Mouse (Mus musculus): ENCODE results near the gene Suds3. TPM values are rescaled to one million over a fixed set of nuclear protein-coding genes. Genes with fewer than 3 reads are reported as not detected.

Gene Suds3
- polyA plus RNA-seq, 1 experiment from 2014 or later = 78.2 TPM

DNA sequence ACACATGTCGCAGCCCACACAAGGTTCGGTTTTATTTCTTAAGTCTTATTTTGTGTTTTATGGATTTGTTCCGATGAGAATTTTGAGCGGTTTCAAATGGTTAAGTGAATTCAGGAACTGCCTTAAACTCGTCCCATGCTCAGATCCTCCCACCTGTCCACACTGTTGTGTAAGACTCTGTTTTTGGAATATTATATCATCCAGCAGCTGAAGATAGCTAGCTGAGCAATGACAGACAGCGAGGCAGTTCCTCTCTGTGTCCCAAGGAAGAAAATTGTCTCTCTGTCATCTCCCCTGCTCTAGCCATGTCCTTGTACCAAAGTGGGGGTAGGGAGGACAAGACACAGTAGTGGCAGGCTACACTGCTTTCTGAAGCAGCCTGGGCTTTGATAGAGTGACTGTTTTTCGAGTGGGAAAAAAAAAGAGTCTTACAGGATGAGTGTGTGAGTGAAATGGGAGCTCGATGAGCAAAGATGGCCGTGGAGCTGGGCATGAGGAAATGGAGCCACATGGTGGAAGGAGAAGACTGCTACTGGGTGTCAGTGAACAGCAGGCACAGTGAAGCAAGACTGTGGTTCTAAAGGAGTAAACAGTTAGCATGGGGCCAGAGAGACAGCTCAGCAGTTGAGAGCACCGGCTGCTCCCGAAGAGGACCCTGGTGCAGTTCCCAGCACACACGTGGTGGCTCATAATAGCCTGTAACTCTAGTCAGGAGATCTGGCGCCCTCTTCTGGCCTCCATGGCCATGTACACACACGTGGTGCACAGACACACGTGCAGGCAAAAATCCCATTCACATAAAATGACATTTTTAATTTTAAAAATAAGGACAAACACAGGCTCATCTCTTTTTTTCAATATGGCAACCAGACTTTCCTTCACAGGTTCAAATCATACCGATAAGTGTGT lies 31.5 kb upstream of the Suds3 start:
- Histone ChIP-seq H3K4me2 (replicated peaks) (no peak overlapping the region), H3K4me1 (no peaks in the 10 kb centered on the region), H3K4me3 (no peak overlapping the region), H3K27me3 (no peaks in the 10 kb centered on the region), H3K9me3 (peaks cover 6% of the 10 kb centered on the region; the same call in 1 of the 2 replicates), H3K9ac (no peak overlapping the region), H3K36me3 (no peaks in the 10 kb centered on the region), H3K27ac (no peak overlapping the region)
- no peak for ATAC-seq (ENCODE audit: low FRiP score, low read depth)
- 90% methylated on average over 16 of the region's 16 CpGs for WGBS

DNA sequence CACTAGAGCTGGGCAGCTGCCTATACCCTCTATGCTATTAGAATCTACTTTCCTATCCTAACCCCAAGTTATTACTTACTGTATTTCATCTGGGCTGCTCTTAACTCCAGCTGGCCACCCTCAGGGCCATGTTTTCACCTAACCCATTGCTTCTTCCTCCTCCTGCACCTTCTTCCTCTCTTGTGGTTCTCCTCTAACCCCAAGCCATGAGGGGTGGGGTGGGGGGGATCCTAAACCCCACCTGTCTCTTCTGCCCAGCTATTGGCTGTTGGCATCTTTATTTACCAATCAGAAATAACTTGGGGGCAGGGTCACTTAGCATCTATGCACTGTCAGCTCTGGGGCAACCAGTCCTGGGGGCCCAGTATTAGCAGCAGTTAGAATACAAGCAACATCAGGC lies 30.3 kb upstream of the Suds3 start:
- no peak overlapping the region for H3K9ac ChIP-seq
- no peak overlapping the region for H3K4me3 ChIP-seq
- H3K4me2 ChIP-seq (replicated peaks) = no peak overlapping the region
- no peaks in the 10 kb centered on the region for H3K4me1 ChIP-seq
- no peak for ATAC-seq (ENCODE audit: low FRiP score, low read depth)
- H3K27ac ChIP-seq = no peak overlapping the region
- H3K9me3 ChIP-seq = peaks cover 6% of the 10 kb centered on the region; the same call in 1 of the 2 replicates
- H3K36me3 ChIP-seq = no peaks in the 10 kb centered on the region
- H3K27me3 ChIP-seq = no peaks in the 10 kb centered on the region

DNA sequence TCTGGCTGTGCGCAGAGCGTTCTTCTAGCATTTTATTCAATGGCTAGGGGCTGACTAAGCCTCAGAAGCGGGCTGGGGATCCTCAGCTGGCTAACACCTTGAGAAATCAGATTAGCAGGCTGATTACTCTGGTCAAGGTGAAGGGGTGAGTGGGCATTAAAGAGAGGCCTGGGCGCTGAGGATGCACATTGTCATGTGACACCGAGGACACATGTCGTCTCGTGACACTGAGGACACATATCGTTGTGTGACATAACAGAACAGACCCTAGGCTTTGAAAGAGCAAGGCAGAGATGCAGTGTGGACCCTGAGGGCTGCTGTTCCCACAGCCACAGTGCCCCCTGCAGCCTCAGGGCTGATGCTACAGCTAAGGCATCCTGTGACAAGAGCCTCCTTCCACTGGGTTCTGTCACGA lies 27.8 kb upstream of the Suds3 start:
- no peaks in the 10 kb centered on the region for H3K36me3 ChIP-seq
- WGBS = 62% methylated on average over 9 of the region's 9 CpGs
- H3K9me3 ChIP-seq = peaks cover 6% of the 10 kb centered on the region; the same call in 1 of the 2 replicates
- no peak overlapping the region for H3K27ac ChIP-seq
- no peak overlapping the region for H3K4me3 ChIP-seq
- ATAC-seq (ENCODE audit: low FRiP score, low read depth) = no peak
- no peak overlapping the region for H3K9ac ChIP-seq
- no peak overlapping the region for H3K4me2 ChIP-seq (replicated peaks)
- H3K4me1 ChIP-seq = no peaks in the 10 kb centered on the region
- no peaks in the 10 kb centered on the region for H3K27me3 ChIP-seq

DNA sequence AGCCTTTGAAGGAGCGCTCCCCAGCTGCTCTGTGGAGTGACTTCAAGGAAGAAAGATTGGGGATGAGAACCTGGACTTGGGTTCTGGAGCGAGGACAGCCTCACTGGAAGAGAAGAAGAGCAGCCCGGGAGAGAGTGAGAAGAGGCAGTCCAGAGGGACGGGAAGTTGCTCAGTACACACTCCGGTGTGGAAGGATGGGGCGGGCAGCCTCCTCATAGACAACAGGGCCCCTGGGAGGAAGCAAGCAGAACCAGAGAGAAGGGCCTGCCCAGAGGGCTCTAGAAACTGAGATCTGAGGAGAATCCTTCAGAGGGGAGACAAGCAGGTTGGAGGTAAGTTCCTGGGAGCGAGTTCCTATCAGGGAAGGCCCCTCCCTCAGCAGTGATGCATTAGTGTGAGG lies 24.5 kb upstream of the Suds3 start:
- Histone ChIP-seq H3K9me3 (no peaks in the 10 kb centered on the region), H3K4me1 (peaks cover 7% of the 10 kb centered on the region), H3K36me3 (no peaks in the 10 kb centered on the region), H3K27ac (no peak overlapping the region), H3K9ac (no peak overlapping the region), H3K4me2 (replicated peaks) (no peak overlapping the region), H3K4me3 (no peak overlapping the region), H3K27me3 (no peaks in the 10 kb centered on the region)
- 72% methylated on average over 7 of the region's 7 CpGs for WGBS
- ATAC-seq (ENCODE audit: low FRiP score, low read depth) = no peak

DNA sequence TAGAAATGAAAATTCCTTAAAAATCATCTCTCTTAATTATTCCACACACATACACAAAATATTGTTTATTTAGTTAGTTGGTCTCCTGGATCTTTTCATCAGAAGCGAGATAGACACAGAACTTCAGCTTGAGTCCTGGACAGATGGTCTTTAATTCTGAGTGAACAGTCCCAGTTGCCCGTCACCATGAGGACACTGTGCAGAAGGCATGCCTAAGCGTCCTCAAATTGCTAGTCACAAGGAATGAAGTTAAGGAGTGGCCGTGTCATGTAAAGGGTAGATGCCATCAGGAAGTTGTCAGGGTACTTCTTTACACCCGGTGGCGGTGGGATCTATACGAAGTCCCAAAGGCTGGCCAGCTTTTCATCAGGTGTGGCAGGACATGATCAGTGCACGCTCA lies 23.9 kb upstream of the Suds3 start:
- 75% methylated on average over 8 of the region's 8 CpGs for WGBS
- Histone ChIP-seq H3K4me1 (peaks cover 12% of the 10 kb centered on the region), H3K27me3 (no peaks in the 10 kb centered on the region), H3K4me3 (no peak overlapping the region), H3K4me2 (replicated peaks) (no peak overlapping the region), H3K36me3 (no peaks in the 10 kb centered on the region), H3K27ac (no peak overlapping the region), H3K9me3 (no peaks in the 10 kb centered on the region), H3K9ac (no peak overlapping the region)
- no peak for ATAC-seq (ENCODE audit: low FRiP score, low read depth)

DNA sequence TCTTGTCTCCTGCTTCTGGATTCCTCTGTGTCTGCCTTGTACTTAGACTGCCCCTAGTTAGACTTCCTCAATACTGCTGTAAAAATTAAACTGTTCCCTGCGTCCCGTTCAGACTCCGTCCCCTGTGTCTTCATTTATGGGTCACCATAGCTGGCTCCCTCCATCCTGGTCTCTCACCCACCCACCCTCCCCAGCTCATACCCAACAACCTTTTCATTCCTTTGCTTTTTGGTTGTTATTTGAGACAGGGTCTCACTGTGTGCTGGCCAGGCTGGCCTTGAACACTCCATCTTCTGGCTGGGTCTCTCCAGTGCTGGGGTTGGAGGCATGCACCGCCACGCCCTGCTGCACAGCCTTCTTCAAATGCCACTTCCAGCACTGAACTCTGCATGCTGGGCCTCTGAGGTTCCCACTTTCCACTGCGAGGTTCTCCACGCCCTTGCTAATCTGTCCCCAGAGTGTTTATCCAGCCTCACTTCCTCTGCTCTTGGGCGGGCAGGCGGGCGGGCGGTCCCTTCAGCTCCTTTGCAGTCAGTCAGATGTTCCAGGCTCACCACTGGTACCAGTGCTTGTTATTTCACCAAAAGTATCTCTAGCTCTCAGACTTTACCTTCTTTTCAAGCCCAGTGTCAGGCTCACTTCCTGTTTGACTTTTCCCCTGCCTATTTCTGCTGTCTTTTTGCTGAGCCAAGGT lies 22.5 kb upstream of the Suds3 start:
- no peak for ATAC-seq (ENCODE audit: low FRiP score, low read depth)
- no peak overlapping the region for H3K4me2 ChIP-seq (replicated peaks)
- H3K9ac ChIP-seq = no peak overlapping the region
- H3K27me3 ChIP-seq = no peaks in the 10 kb centered on the region
- peaks cover 12% of the 10 kb centered on the region for H3K4me1 ChIP-seq
- no peaks in the 10 kb centered on the region for H3K36me3 ChIP-seq
- 75% methylated on average over 11 of the region's 11 CpGs for WGBS
- no peak overlapping the region for H3K4me3 ChIP-seq
- H3K9me3 ChIP-seq = no peaks in the 10 kb centered on the region
- H3K27ac ChIP-seq = no peak overlapping the region

DNA sequence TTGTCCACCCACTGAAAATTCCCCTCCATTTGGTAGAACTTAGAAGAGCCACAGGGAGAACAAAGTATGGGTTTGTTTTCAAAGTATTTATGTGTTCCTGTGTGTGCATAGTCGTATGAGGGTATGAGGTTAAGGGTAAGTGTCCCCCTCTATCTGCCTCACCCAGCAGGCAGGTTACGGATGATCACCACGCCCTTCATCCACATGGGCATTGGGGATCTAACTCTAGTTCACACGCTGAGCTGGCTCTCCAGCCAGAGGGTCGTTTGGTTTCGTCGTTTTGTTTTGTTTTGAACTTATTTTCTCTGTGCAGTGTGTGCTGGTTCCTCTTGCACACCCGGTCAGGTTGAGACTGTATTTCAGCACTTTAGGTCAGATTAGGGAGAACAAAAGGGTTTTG lies 21.7 kb upstream of the Suds3 start:
- H3K4me3 ChIP-seq = no peak overlapping the region
- 81% methylated on average over 8 of the region's 8 CpGs for WGBS
- no peak overlapping the region for H3K4me2 ChIP-seq (replicated peaks)
- H3K9ac ChIP-seq = no peak overlapping the region
- H3K4me1 ChIP-seq = peaks cover 12% of the 10 kb centered on the region
- H3K27me3 ChIP-seq = no peaks in the 10 kb centered on the region
- no peak for ATAC-seq (ENCODE audit: low FRiP score, low read depth)
- H3K27ac ChIP-seq = no peak overlapping the region
- H3K9me3 ChIP-seq = no peaks in the 10 kb centered on the region
- H3K36me3 ChIP-seq = no peaks in the 10 kb centered on the region

DNA sequence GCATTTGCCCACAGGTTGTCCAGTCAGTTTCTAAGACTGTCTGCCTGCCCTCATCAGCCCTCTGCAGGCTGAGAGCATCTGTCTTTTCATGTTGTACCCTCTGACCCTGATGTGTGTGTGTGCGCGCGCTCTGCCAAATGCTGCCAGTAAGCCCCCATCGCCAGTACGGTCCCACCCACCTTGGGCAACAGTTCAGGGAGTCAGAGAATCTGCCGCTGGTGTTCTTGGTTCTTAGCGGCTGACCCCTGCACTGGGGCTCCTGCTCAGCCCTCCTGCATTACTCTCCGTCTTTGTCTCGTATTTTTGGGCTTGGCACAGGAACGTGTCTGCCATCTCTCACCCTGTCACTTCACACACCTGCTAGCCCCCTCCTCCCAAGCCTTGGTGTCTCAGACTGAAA lies 21.1 kb upstream of the Suds3 start:
- no peaks in the 10 kb centered on the region for H3K27me3 ChIP-seq
- H3K9ac ChIP-seq = no peak overlapping the region
- no peak overlapping the region for H3K4me3 ChIP-seq
- H3K4me2 ChIP-seq (replicated peaks) = no peak overlapping the region
- H3K36me3 ChIP-seq = no peaks in the 10 kb centered on the region
- no peaks in the 10 kb centered on the region for H3K9me3 ChIP-seq
- 47% methylated on average over 10 of the region's 10 CpGs for WGBS
- H3K27ac ChIP-seq = no peak overlapping the region
- H3K4me1 ChIP-seq = peaks cover 12% of the 10 kb centered on the region
- ATAC-seq (ENCODE audit: low FRiP score, low read depth) = no peak

DNA sequence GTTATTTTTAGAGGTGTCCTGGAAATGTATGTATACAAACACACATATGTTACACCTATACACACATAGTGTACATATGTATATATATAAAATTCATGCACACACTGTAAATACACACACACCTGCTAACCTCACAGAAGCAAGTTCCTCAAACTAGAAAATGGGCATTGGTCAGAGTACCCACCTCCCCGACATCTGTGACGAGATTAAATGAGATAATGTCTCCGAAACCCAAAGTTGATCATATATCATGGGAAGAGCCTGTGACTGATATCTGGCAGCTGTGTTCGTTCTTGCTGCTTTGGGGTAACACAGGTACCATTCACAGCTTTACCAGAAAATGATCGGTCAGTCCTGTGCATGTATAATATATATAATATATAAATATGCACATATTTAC lies 20.7 kb upstream of the Suds3 start:
- Histone ChIP-seq H3K36me3 (no peaks in the 10 kb centered on the region), H3K4me2 (replicated peaks) (no peak overlapping the region), H3K4me1 (peaks cover 12% of the 10 kb centered on the region), H3K27me3 (no peaks in the 10 kb centered on the region), H3K9me3 (no peaks in the 10 kb centered on the region), H3K4me3 (no peak overlapping the region), H3K9ac (no peak overlapping the region), H3K27ac (no peak overlapping the region)
- WGBS = 81% methylated on average over 5 of the region's 5 CpGs
- ATAC-seq (ENCODE audit: low FRiP score, low read depth) = no peak

DNA sequence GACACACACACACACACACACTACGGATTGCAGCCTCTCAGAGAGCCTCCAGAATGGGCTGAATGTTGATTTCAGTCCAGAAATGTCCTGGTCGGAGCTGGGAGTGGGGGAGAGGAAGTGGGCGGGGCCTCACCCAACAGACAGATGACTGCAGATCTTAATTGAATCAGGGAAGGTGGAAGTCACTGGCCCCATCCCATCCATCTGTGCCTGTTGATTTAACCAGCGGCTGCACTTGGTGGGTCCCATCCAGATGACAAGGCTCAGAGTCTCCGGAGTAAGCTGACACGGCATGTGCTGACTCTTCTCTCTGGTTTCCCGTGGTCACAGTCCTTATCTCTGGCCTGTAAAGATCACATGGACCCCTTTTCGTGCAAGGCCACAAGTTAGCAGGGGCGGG lies 20.0 kb upstream of the Suds3 start:
- peak overlapping the region; percentile 34 for H3K4me2 ChIP-seq (replicated peaks)
- no peaks in the 10 kb centered on the region for H3K9me3 ChIP-seq
- H3K27me3 ChIP-seq = no peaks in the 10 kb centered on the region
- 14% methylated on average over 9 of the region's 9 CpGs for WGBS
- no peak overlapping the region for H3K9ac ChIP-seq
- H3K36me3 ChIP-seq = no peaks in the 10 kb centered on the region
- H3K4me1 ChIP-seq = peaks cover 12% of the 10 kb centered on the region
- no peak; the same call in 1 of the 2 replicates for ATAC-seq (ENCODE audit: low FRiP score, low read depth)
- no peak overlapping the region for H3K4me3 ChIP-seq
- H3K27ac ChIP-seq = no peak overlapping the region

DNA sequence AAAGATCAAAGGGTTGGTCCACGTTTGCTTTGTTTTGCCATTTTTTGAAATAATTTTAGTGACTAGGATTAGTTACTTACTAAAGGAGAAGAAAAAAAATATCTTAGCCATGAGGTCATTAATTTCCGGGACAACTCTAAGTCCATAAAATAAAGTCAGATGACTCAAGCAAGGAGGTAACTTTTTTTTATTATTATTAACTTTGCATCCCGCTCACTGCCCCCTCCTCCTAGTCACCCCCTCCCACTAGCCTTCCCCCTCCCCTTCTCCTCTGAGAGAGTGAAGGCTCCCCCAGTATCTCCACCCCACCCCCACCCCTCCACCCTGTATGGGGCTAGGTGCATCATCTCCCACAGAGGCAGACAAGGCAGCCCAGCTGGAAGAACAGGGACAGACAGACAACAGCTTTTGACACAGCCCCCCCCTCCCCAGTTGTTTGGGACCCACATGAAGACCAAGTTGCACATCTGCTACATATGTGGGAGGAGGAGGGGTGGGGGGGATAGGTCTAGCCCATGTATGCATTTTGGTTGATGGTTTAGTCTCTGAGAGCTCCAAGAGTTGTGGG lies 19.1 kb upstream of the Suds3 start:
- no peak overlapping the region for H3K4me3 ChIP-seq
- no peak overlapping the region for H3K9ac ChIP-seq
- no peak overlapping the region for H3K27ac ChIP-seq
- no peaks in the 10 kb centered on the region for H3K27me3 ChIP-seq
- no peak; the same call in 1 of the 2 replicates for ATAC-seq (ENCODE audit: low FRiP score, low read depth)
- H3K9me3 ChIP-seq = no peaks in the 10 kb centered on the region
- 49% methylated on average over 3 of the region's 3 CpGs for WGBS
- no peaks in the 10 kb centered on the region for H3K36me3 ChIP-seq
- H3K4me2 ChIP-seq (replicated peaks) = no peak overlapping the region
- peaks cover 12% of the 10 kb centered on the region for H3K4me1 ChIP-seq

DNA sequence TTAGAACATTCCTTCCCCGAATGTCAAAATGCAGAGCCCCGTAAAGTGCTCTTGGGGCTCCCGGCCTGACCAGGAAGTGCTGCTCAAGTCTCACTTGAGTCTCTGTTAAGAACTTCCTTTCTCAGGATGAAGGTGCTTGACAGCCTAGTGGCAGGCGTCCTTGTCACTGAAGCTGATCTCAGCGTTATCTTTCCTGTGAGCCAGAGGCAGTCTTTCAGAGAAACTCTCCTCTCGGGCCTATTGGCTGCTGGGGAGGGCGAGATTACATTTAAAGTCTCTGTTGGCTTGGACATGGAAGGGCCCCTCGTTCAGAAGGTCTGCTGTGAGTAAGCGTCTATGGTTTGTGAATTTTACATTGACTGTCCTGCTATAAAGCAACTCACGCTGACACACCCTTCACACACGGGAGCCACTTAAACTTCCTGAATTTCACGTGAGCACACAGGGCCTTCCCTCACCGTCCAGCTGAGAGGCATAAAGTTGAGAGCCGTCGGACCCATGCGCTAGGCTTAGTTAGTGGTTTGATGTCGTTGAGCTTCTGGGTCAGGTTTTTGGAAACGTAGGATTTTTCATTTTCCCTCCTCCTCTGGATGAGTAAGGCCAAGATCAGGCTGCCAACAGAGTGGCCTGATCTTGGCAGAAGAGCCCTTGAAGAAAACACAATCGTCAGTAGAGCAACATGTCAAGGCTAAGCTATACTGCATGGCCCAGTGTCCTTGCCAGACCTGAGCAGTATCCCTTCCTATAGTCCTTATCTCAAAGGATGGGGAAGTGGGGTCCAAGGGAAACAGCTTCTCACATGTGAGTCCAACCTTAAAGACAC lies 18.4 kb upstream of the Suds3 start:
- Histone ChIP-seq H3K4me3 (no peak overlapping the region), H3K4me1 (peaks cover 12% of the 10 kb centered on the region), H3K36me3 (no peaks in the 10 kb centered on the region), H3K9ac (no peak overlapping the region), H3K27ac (no peak overlapping the region), H3K27me3 (no peaks in the 10 kb centered on the region), H3K9me3 (no peaks in the 10 kb centered on the region), H3K4me2 (replicated peaks) (no peak overlapping the region)
- 64% methylated on average over 19 of the region's 19 CpGs for WGBS
- ATAC-seq (ENCODE audit: low FRiP score, low read depth) = no peak

All from limb, embryonic 13.5 days (tissue).